Mouse (Mus musculus) regulatory T cell (primary cell): ENCODE measurements around the gene Myadml2.

Experiments used
- in situ Hi-C: fragments of 300-600 bp; cut with MboI, MseI; formaldehyde crosslinking; loops from one replicate; pipeline ENCODE4 v1.15.1; 2025; ENCODE audit warnings: high pct_unique_total_duplicates

Myadml2 gene

GRCm38 (mm10) chr11:120630401-120630871, 17.5 kb downstream of the Myadml2 start:
- in situ Hi-C loops = no loop called here

GRCm38 (mm10) chr11:120629911-120630310, 18.0 kb downstream of the Myadml2 start:
- in situ Hi-C loops = no loop called here

- in situ Hi-C loops = no loop called here
Measured at GRCm38 (mm10) chr11:120629341-120629730, 18.6 kb downstream of the Myadml2 start.

GRCm38 (mm10) chr11:120628601-120629340, 19.2 kb downstream of the Myadml2 start:
- in situ Hi-C loops = no loop called here

- in situ Hi-C loops = no loop called here
Measured at GRCm38 (mm10) chr11:120627468-120628300, 20.3 kb downstream of the Myadml2 start.

- in situ Hi-C loops = no loop called here
Measured at GRCm38 (mm10) chr11:120626785-120627467, 21.0 kb downstream of the Myadml2 start.

GRCm38 (mm10) chr11:120625152-120625775, 22.7 kb downstream of the Myadml2 start, which contains the start of gene Sirt7:
TSS of gene Sirt7 (minus strand) at chr11:120625240.
- in situ Hi-C loops = no loop called here

GRCm38 (mm10) chr11:120624680-120625111, 23.3 kb downstream of the Myadml2 start:
- in situ Hi-C loops = loop anchor here (5.0 kb wide), 1 partner anchor 88 kb away; the partner anchor contains the start of genes Cenpx and Lrrc45

GRCm38 (mm10) chr11:120623961-120624679, 23.8 kb downstream of the Myadml2 start:
- in situ Hi-C loops = loop anchor here (5.0 kb wide), 1 partner anchor 88 kb away; the partner anchor contains the start of genes Cenpx and Lrrc45

- in situ Hi-C loops = loop anchor here (5.0 kb wide), 1 partner anchor 89 kb away; the partner anchor contains the start of genes Cenpx and Lrrc45
Measured at GRCm38 (mm10) chr11:120622805-120623204, 25.2 kb downstream of the Myadml2 start.

- in situ Hi-C loops = loop anchor here (5.0 kb wide), 1 partner anchor 92 kb away; the partner anchor contains the start of genes Cenpx and Lrrc45
Measured at GRCm38 (mm10) chr11:120620195-120620594, 27.8 kb downstream of the Myadml2 start.

GRCm38 (mm10) chr11:120618619-120619535, 29.1 kb downstream of the Myadml2 start:
- in situ Hi-C loops = no loop called here

GRCm38 (mm10) chr11:120617519-120618112, 30.3 kb downstream of the Myadml2 start, which contains the start of gene Pcyt2:
TSS of gene Pcyt2 (minus strand) at chr11:120617936.
- in situ Hi-C loops = no loop called here

GRCm38 (mm10) chr11:120616617-120617294, 31.2 kb downstream of the Myadml2 start:
- in situ Hi-C loops = no loop called here

GRCm38 (mm10) chr11:120615606-120616203, 32.3 kb downstream of the Myadml2 start:
- in situ Hi-C loops = no loop called here

GRCm38 (mm10) chr11:120615167-120615566, 32.8 kb downstream of the Myadml2 start:
- in situ Hi-C loops = no loop called here

- in situ Hi-C loops = no loop called here
Measured at GRCm38 (mm10) chr11:120613976-120614375, 34.0 kb downstream of the Myadml2 start.

- in situ Hi-C loops = no loop called here
Measured at GRCm38 (mm10) chr11:120613481-120613972, 34.4 kb downstream of the Myadml2 start.
